Mouse (Mus musculus) E14TG2a.4 (cell line): ENCODE results near the gene Pak6.

Experiments
- CTCF ChIP-seq: conservative IDR thresholded peaks from 2 replicates; pipeline ENCODE4 v1.5.1; 2014; ENCODE audit warnings: low read length
- NANOG ChIP-seq: IDR thresholded peaks from 2 replicates; pipeline ENCODE4 v1.6.1; 2014; ENCODE audit warnings: borderline replicate concordance, low read length, mixed read lengths

DNA sequence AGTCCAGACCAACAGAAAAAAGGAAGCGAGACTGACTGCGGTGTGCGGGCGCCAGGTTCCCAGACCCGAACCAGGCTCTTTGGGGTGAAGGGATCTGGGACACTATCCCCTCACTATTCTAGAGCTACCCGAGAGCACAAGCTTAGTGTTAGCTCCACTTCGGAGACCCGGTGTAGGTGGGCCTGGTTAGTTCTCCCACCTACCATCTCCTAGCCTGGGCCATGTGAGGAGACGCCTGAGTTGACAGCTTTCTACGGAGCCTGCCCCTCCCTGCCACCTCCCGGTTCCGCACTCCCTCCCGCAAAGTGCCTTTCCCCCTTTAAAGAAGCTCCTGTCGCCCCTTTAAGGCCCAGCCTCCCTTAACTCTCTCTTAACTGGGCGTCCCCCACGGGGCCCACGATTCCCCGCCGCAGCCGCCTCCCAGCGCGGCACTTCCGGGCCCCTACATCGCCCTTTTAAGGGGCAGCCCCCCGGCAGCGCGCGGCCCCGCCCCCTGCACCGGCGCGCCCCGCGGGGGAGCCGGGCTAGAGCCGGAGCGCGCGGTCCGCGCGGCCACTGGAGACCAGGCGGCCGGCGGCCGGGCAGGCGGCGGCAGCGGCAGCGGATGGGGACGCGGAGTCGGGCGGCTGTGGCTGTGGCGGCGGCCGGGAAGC is 82.3 kb downstream of the Pak6 start, which contains the start of gene Inafm2:
- TF ChIP-seq CTCF (no peak), NANOG (no peak)
